Mouse (Mus musculus): ENCODE measurements at regions not wholly inside any gene's neighbourhood (a gene's known extent, or its start where the extent isn't known, plus 50 kb on each side); places are given as distances from the start of the nearest gene placed in this dataset.

GRCm38 (mm10) chr19:55991791-55992726, 250.4 kb downstream of the Tcf7l2 start:
- TF ChIP-seq CTCF (IDR thresholded peaks at IDR 0.05; ENCODE audit: extremely low read depth, insufficient read depth, insufficient read length, insufficient replicate concordance) (no peak), POLR2A (IDR thresholded peaks at IDR 0.05; ENCODE audit: low read depth, low read length) (no peak)
